Mouse (Mus musculus): ENCODE measurements around the gene Mterf1a. TPM values are rescaled to one million over a fixed set of nuclear protein-coding genes. Genes with fewer than 3 reads are reported as not detected.
"Not testable (repeated sequence)": the region's sequence is repeated elsewhere in the genome, so short reads cannot be mapped to it uniquely, and the experiment has no call there.

Gene Mterf1a
- total RNA-seq (2022) = 1 to 10 TPM; 1.2 to 2.5 (median 1.5) TPM

GRCm38 (mm10) chr5:3893459-3894293 lies at the start of gene Mterf1a:
Mterf1a (minus strand) TSS chr5:3893933.
- DNase-seq (ENCODE audit: low spot score in 2 of 2) = peak; percentile 15

- not testable (repeated sequence) for DNase-seq (ENCODE audit: low spot score in 2 of 2)
Measured at GRCm38 (mm10) chr5:3943169-3943568, 49.4 kb upstream of the Mterf1a start.

GRCm38 (mm10) chr5:3941240-3941639 lies 47.5 kb upstream of the Mterf1a start:
- no peak for DNase-seq (ENCODE audit: low spot score in 2 of 2)

GRCm38 (mm10) chr5:3939335-3939734 lies 45.6 kb upstream of the Mterf1a start:
- no peak for DNase-seq (ENCODE audit: low spot score in 2 of 2)

- no peak for DNase-seq (ENCODE audit: low spot score in 2 of 2)
Measured at GRCm38 (mm10) chr5:3938905-3939304, 45.2 kb upstream of the Mterf1a start.

GRCm38 (mm10) chr5:3935778-3936554 lies 42.2 kb upstream of the Mterf1a start:
- no peak for DNase-seq (ENCODE audit: low spot score in 2 of 2)

GRCm38 (mm10) chr5:3935266-3935665 lies 41.5 kb upstream of the Mterf1a start:
- no peak for DNase-seq (ENCODE audit: low spot score in 2 of 2)

GRCm38 (mm10) chr5:3933551-3933950 lies 39.8 kb upstream of the Mterf1a start:
- DNase-seq (ENCODE audit: low spot score in 2 of 2) = no peak

- DNase-seq (ENCODE audit: low spot score in 2 of 2) = no peak
Measured at GRCm38 (mm10) chr5:3931636-3932035, 37.9 kb upstream of the Mterf1a start.

GRCm38 (mm10) chr5:3930760-3931159 lies 37.0 kb upstream of the Mterf1a start:
- DNase-seq (ENCODE audit: low spot score in 2 of 2) = no peak

GRCm38 (mm10) chr5:3928690-3929046 lies 34.9 kb upstream of the Mterf1a start:
- peak; percentile 17 to 46 for DNase-seq (ENCODE audit: low spot score in 2 of 2)

GRCm38 (mm10) chr5:3927801-3928689 lies 34.3 kb upstream of the Mterf1a start, which contains the start of gene Akap9:
Akap9 (plus strand) TSS chr5:3928054.
- peak; percentile 37 to 57 for DNase-seq (ENCODE audit: low spot score in 2 of 2)

GRCm38 (mm10) chr5:3926666-3927065 lies 32.9 kb upstream of the Mterf1a start:
- no peak for DNase-seq (ENCODE audit: low spot score in 2 of 2)

GRCm38 (mm10) chr5:3922350-3922749 lies 28.6 kb upstream of the Mterf1a start:
- DNase-seq (ENCODE audit: low spot score in 2 of 2) = no peak

- DNase-seq (ENCODE audit: low spot score in 2 of 2) = no peak
Measured at GRCm38 (mm10) chr5:3905471-3905870, 11.7 kb upstream of the Mterf1a start.

- not testable (repeated sequence) for DNase-seq (ENCODE audit: low spot score in 2 of 2)
Measured at GRCm38 (mm10) chr5:3894294-3894619, 524 bp upstream of the Mterf1a start.

- DNase-seq (ENCODE audit: low spot score in 2 of 2) = no peak
Measured at GRCm38 (mm10) chr5:3889201-3889600, 4.5 kb downstream of the Mterf1a start.

- not testable (repeated sequence) for DNase-seq (ENCODE audit: low spot score in 2 of 2)
Measured at GRCm38 (mm10) chr5:3886862-3887261, 6.9 kb downstream of the Mterf1a start.

GRCm38 (mm10) chr5:3873485-3873884 lies 20.2 kb downstream of the Mterf1a start:
- no peak for DNase-seq (ENCODE audit: low spot score in 2 of 2)

- no peak for DNase-seq (ENCODE audit: low spot score in 2 of 2)
Measured at GRCm38 (mm10) chr5:3872348-3872747, 21.4 kb downstream of the Mterf1a start.

- no peak for DNase-seq (ENCODE audit: low spot score in 2 of 2)
Measured at GRCm38 (mm10) chr5:3870161-3870560, 23.6 kb downstream of the Mterf1a start.

- no peak for DNase-seq (ENCODE audit: low spot score in 2 of 2)
Measured at GRCm38 (mm10) chr5:3845026-3845425, 48.7 kb downstream of the Mterf1a start, which contains the start of gene Lrrd1. Lrrd1 (plus strand) TSS chr5:3845173.
